Mouse (Mus musculus) embryonic facial prominence, embryonic 11.5 days (tissue): Measurements from ENCODE around the gene Galnt2. TPM values are rescaled to one million over a fixed set of nuclear protein-coding genes. Genes with fewer than 3 reads are reported as not detected.

Experiments used
- ATAC-seq: fragments of 200-750 bp; cut with Nextera tagmentation; replicated peaks from 2 replicates; pipeline ENCODE4 v1.8.0; 2017; ENCODE audit warnings: low read depth; ENCODE audit not compliant: insufficient number of reproducible peaks, low FRiP score, low TSS enrichment
- DNase-seq: peaks from one replicate; pipeline ENCODE4 v3.0.0-alpha.2; 2015; ENCODE audit warnings: low spot score
- H3K27ac ChIP-seq: fragments of 300-500 bp; sonication (generic); replicated peaks from 2 replicates; pipeline ENCODE4 v1.5.1; 2014; ENCODE audit warnings: mild to moderate bottlenecking, low read depth, low read length, control low read depth
- H3K27me3 ChIP-seq: fragments of 300-500 bp; sonication (generic); 2 replicates; pipeline ENCODE4 v1.6.1; 2014; ENCODE audit warnings: mild to moderate bottlenecking, low read length, moderate library complexity, mixed read lengths; ENCODE audit not compliant: control insufficient read depth, insufficient read depth
- H3K36me3 ChIP-seq: fragments of 300-500 bp; sonication (generic); replicated peaks from 2 replicates; pipeline ENCODE4 v1.6.1; 2014; ENCODE audit warnings: low read depth, mild to moderate bottlenecking, low read length, moderate library complexity, mixed read lengths; ENCODE audit not compliant: control insufficient read depth, insufficient read depth
- H3K4me1 ChIP-seq: fragments of 300-500 bp; sonication (generic); 2 replicates; pipeline ENCODE4 v1.6.1; 2014; ENCODE audit warnings: low read length, mixed read lengths; ENCODE audit not compliant: control insufficient read depth, insufficient read depth
- H3K4me2 ChIP-seq: fragments of 300-500 bp; sonication (generic); 2 replicates; pipeline ENCODE4 v1.6.1; 2014; ENCODE audit warnings: low read depth, mild to moderate bottlenecking, control low read depth, low read length, moderate library complexity
- H3K4me3 ChIP-seq: fragments of 300-500 bp; sonication (generic); 2 replicates; pipeline ENCODE4 v1.5.1; 2014; ENCODE audit warnings: low read depth, low read length, control low read depth
- H3K9ac ChIP-seq: fragments of 300-500 bp; sonication (generic); replicated peaks from 2 replicates; pipeline ENCODE4 v1.6.1; 2014; ENCODE audit warnings: mild to moderate bottlenecking, control low read depth, low read length
- H3K9me3 ChIP-seq: fragments of 300-500 bp; sonication (generic); replicated peaks from 2 replicates; pipeline ENCODE4 v1.6.1; 2016; ENCODE audit warnings: mild to moderate bottlenecking, low read length, inconsistent platforms, mixed read lengths; ENCODE audit not compliant: control insufficient read depth
- WGBS: fragments of 180-500 bp; shearing (Covaris S2); extraction: QIAGEN DNeasy Blood & Tissue Kit; methylation state at CpG from one replicate; pipeline ENCODE4 v1.1.7; 2014; 5-methylcytosine and 5-hydroxymethylcytosine counted together
- polyA plus RNA-seq: library from polyadenylated mRNA; unstranded; fragments of >200 nt; fragmentation: Nextera tagmentation; extraction: Ambion mirVana; gene quantifications from 2 replicates; pipeline ENCODE4 v1.2.1, GENCODE M21; 2014

The Galnt2 gene
- polyA plus RNA-seq, 1 experiment from 2014 or later: 54.7 TPM

- no peak overlapping the region for H3K4me2 ChIP-seq
- H3K4me1 ChIP-seq: no peaks in the 10 kb centered on the region
- 75% methylated on average over 10 of the region's 10 CpGs for WGBS
- no peak overlapping the region for H3K4me3 ChIP-seq
- H3K27ac ChIP-seq: no peak overlapping the region
- no peaks in the 10 kb centered on the region for H3K27me3 ChIP-seq
- DNase-seq (no peak), ATAC-seq (no peak)
- no peaks in the 10 kb centered on the region for H3K36me3 ChIP-seq
- H3K9me3 ChIP-seq: no peaks in the 10 kb centered on the region
- H3K9ac ChIP-seq: no peak overlapping the region
Observed at GRCm38 (mm10) chr8:124192976-124193375, 38.2 kb upstream of the Galnt2 start.

- no peak overlapping the region for H3K27ac ChIP-seq
- H3K4me1 ChIP-seq: no peaks in the 10 kb centered on the region
- H3K36me3 ChIP-seq: no peaks in the 10 kb centered on the region
- DNase-seq (no peak), ATAC-seq (no peak)
- H3K4me2 ChIP-seq: no peak overlapping the region
- no peaks in the 10 kb centered on the region for H3K27me3 ChIP-seq
- H3K9ac ChIP-seq: no peak overlapping the region
- WGBS: 86% methylated on average over 5 of the region's 5 CpGs
- no peak overlapping the region for H3K4me3 ChIP-seq
- H3K9me3 ChIP-seq: no peaks in the 10 kb centered on the region
Observed at GRCm38 (mm10) chr8:124193992-124194391, 37.2 kb upstream of the Galnt2 start.

DNA sequence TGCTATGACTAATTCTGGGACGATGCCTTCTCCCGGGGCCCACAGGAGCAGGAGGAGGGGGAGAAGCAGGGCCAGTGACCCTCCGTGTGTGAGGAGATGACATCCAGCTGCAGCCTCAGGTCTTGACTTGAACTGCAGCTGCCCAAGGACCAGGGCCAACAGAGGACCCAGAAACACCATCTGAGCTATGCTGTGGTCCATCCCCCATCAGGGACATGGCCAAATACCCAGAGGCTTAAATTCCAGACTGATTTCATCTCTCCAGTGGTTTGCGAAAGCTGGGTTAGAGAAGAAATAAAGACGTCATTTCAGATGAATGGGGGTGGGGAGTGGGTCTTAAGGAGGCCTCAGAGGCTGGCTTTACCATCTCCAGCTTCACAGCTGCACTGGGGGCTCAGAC is 35.0 kb upstream of the Galnt2 start:
- Histone ChIP-seq H3K27ac (no peak overlapping the region), H3K9ac (no peak overlapping the region), H3K27me3 (no peaks in the 10 kb centered on the region), H3K4me1 (no peaks in the 10 kb centered on the region), H3K4me2 (no peak overlapping the region), H3K36me3 (no peaks in the 10 kb centered on the region), H3K9me3 (no peaks in the 10 kb centered on the region), H3K4me3 (no peak overlapping the region)
- 27% methylated on average over 5 of the region's 5 CpGs for WGBS
- DNase-seq (peak; percentile 33), ATAC-seq (no peak)

DNA sequence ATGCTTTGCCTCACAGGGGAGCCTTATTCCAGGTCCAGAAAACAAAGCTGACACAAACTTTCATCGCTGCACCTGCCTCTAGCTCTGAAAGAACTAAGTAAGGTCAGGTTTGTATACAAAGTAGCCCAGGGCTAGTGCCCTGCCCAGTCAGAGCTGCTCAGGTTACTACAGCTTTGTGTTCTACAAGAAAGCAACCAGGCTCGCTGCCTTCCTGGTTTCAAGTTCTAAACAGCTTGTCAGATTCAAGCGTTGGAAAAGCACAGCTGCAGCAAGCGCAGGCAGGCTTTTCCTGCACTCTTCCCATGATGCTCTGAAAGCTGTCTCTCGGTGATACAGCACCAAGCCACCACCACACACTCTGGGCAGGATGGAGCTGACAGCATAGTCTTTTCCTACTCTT is 34.4 kb upstream of the Galnt2 start:
- peak; percentile 66 for DNase-seq
- ATAC-seq: no peak
- no peaks in the 10 kb centered on the region for H3K9me3 ChIP-seq
- 37% methylated on average over 5 of the region's 5 CpGs for WGBS
- no peaks in the 10 kb centered on the region for H3K27me3 ChIP-seq
- H3K4me3 ChIP-seq: no peak overlapping the region
- H3K36me3 ChIP-seq: no peaks in the 10 kb centered on the region
- no peak overlapping the region for H3K27ac ChIP-seq
- H3K4me1 ChIP-seq: no peaks in the 10 kb centered on the region
- H3K4me2 ChIP-seq: no peak overlapping the region
- H3K9ac ChIP-seq: no peak overlapping the region

GRCm38 (mm10) chr8:124198230-124198629 is 33.0 kb upstream of the Galnt2 start:
- H3K4me3 ChIP-seq: no peak overlapping the region
- DNase-seq (no peak), ATAC-seq (no peak)
- 79% methylated on average over 7 of the region's 7 CpGs for WGBS
- no peak overlapping the region for H3K9ac ChIP-seq
- H3K4me1 ChIP-seq: no peaks in the 10 kb centered on the region
- no peaks in the 10 kb centered on the region for H3K36me3 ChIP-seq
- H3K27me3 ChIP-seq: no peaks in the 10 kb centered on the region
- H3K27ac ChIP-seq: no peak overlapping the region
- H3K4me2 ChIP-seq: no peak overlapping the region
- H3K9me3 ChIP-seq: no peaks in the 10 kb centered on the region

GRCm38 (mm10) chr8:124200400-124200799 is 30.8 kb upstream of the Galnt2 start:
- DNase-seq: peak; percentile 60
- WGBS: 44% methylated on average over 7 of the region's 7 CpGs
- Histone ChIP-seq H3K36me3 (no peaks in the 10 kb centered on the region), H3K27me3 (no peaks in the 10 kb centered on the region), H3K9ac (no peak overlapping the region), H3K4me1 (no peaks in the 10 kb centered on the region), H3K4me2 (no peak overlapping the region), H3K4me3 (no peak overlapping the region), H3K27ac (no peak overlapping the region), H3K9me3 (no peaks in the 10 kb centered on the region)
- ATAC-seq: no peak

DNA sequence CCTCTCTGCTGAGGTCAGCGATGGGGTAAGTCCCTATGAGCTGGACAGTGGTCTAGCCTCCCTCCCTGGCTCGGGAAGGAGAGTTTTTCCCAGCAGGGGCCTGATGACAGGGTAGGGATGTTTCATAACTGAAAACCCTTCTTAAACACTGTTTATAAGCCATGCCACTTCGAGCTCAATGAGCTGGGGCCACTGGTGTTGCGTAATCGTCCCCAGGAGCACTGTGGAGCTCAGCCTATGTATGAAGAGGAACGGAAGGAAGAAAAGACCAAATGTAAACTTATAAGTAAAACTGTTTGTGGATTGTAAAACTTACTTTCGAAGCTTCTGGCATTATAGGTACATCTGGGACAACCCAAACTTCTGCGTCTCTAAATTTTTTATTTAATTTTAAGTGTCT is 29.5 kb upstream of the Galnt2 start:
- Histone ChIP-seq H3K36me3 (no peaks in the 10 kb centered on the region), H3K4me1 (no peaks in the 10 kb centered on the region), H3K27me3 (no peaks in the 10 kb centered on the region), H3K9me3 (no peaks in the 10 kb centered on the region), H3K4me3 (no peak overlapping the region), H3K4me2 (no peak overlapping the region), H3K9ac (no peak overlapping the region), H3K27ac (no peak overlapping the region)
- WGBS: 89% methylated on average over 8 of the region's 8 CpGs
- DNase-seq (no peak), ATAC-seq (no peak)

- no peaks in the 10 kb centered on the region for H3K9me3 ChIP-seq
- H3K4me1 ChIP-seq: no peaks in the 10 kb centered on the region
- H3K4me3 ChIP-seq: no peak overlapping the region
- no peak overlapping the region for H3K9ac ChIP-seq
- no peak overlapping the region for H3K27ac ChIP-seq
- WGBS: 79% methylated on average over 5 of the region's 5 CpGs
- DNase-seq (no peak), ATAC-seq (no peak)
- no peak overlapping the region for H3K4me2 ChIP-seq
- no peaks in the 10 kb centered on the region for H3K36me3 ChIP-seq
- H3K27me3 ChIP-seq: no peaks in the 10 kb centered on the region
Observed at GRCm38 (mm10) chr8:124202895-124203294, 28.3 kb upstream of the Galnt2 start.
